Comparison of ENCODE assay signal across 12 mouse cellular contexts in the genomic region with DNA sequence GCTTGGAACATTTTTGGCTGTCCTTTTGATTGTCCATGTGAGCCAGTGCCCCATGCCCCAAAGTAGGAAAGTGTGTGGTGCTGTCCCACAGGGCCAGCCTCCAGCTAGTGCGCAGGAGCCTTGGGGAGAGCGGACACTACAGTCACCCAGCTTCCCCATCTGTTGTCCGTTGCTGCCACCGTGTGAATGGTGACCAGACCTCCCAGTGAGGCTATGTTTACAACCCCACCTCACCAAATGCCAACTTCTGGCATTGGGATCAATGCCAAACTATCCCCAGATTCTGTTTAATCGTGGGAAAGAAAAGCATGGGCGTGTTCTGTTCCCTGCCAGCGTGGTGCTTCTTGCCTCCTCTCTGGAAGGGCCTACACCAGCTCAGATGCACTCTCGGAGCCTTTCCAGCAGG. TPM values are rescaled to one million over a fixed set of nuclear protein-coding genes. Genes with fewer than 3 reads are reported as not detected.
DNase-seq lines count a peak whose midpoint lies in the region; ATAC-seq lines count a peak whose summit lies in the region.
"Had no signal": no experiment of that assay in that cellular context is flagged by ENCODE, and none has a peak within 500 bp of the region (broad histone marks: within the 10 kb centered on the region; RNA-seq: fewer than 3 reads in every experiment).

No protein-coding gene starts in this region.

- DNase-seq in right cerebral cortex, adult 18-20 months = peak; percentile 34
- no peak for DNase-seq in right cerebral cortex, postnatal 36 days (ENCODE audit: low spot score in 2 of 2)
- peak; percentile 59 to 76 for DNase-seq in cerebellum, postnatal 10 days
- no peak for DNase-seq in heart, adult 8-10 months (ENCODE audit: low spot score)

- ATAC-seq in hindbrain, embryonic 15.5 days (ENCODE audit: low FRiP score, low read depth) = peak; percentile 73; the same call in 1 of the 2 replicates
- ATAC-seq in hindbrain, embryonic 12.5 days (ENCODE audit: low FRiP score) = no peak
- ATAC-seq in neural tube, embryonic 15.5 days (ENCODE audit: low FRiP score) = peak; percentile 56; the same call in 1 of the 2 replicates
- no peak for ATAC-seq in kidney, embryonic 15.5 days (replicated peaks; ENCODE audit: low FRiP score)

- 62% methylated on average over 8 of the region's 8 CpGs for WGBS in hindbrain, embryonic 15.5 days
- WGBS in hindbrain, embryonic 12.5 days = 72% methylated on average over 8 of the region's 8 CpGs
- WGBS in neural tube, embryonic 15.5 days = 58% methylated on average over 8 of the region's 8 CpGs
- 72% methylated on average over 8 of the region's 8 CpGs for WGBS in kidney, embryonic 15.5 days

- no peaks in the 10 kb centered on the region for H3K9me3 ChIP-seq in hindbrain, embryonic 15.5 days
- H3K9me3 ChIP-seq in hindbrain, embryonic 12.5 days (replicated peaks) = no peaks in the 10 kb centered on the region
- no peaks in the 10 kb centered on the region for H3K9me3 ChIP-seq in neural tube, embryonic 15.5 days (replicated peaks)
- H3K9me3 ChIP-seq in kidney, embryonic 15.5 days (replicated peaks) = no peaks in the 10 kb centered on the region
- H3K9me3 ChIP-seq: heart, embryonic 15.5 days had no signal

- peaks cover 3% of the 10 kb centered on the region; the same call in 1 of the 2 replicates for H3K4me1 ChIP-seq in hindbrain, embryonic 15.5 days (replicated peaks)
- no peaks in the 10 kb centered on the region for H3K4me1 ChIP-seq in hindbrain, embryonic 12.5 days
- no peaks in the 10 kb centered on the region for H3K4me1 ChIP-seq in neural tube, embryonic 15.5 days
- H3K4me1 ChIP-seq in kidney, embryonic 15.5 days = no peaks in the 10 kb centered on the region

- H3K27me3 ChIP-seq in hindbrain, embryonic 15.5 days = no peaks in the 10 kb centered on the region
- no peaks in the 10 kb centered on the region for H3K27me3 ChIP-seq in hindbrain, embryonic 12.5 days
- no peaks in the 10 kb centered on the region for H3K27me3 ChIP-seq in neural tube, embryonic 15.5 days (replicated peaks)
- no peaks in the 10 kb centered on the region for H3K27me3 ChIP-seq in kidney, embryonic 15.5 days
- H3K27me3 ChIP-seq: heart, embryonic 15.5 days had no signal

- H3K27ac ChIP-seq in hindbrain, embryonic 15.5 days (replicated peaks) = no peak overlapping the region
- H3K27ac ChIP-seq in hindbrain, embryonic 12.5 days = no peak overlapping the region
- H3K27ac ChIP-seq in neural tube, embryonic 15.5 days (replicated peaks) = no peak overlapping the region
- no peak overlapping the region for H3K27ac ChIP-seq in kidney, embryonic 15.5 days
- H3K27ac ChIP-seq: heart, embryonic 15.5 days; liver, embryonic 14.5 days had no signal

- H3K36me3 ChIP-seq in hindbrain, embryonic 15.5 days = peaks cover 7% of the 10 kb centered on the region; the same call in 1 of the 2 replicates
- H3K36me3 ChIP-seq in hindbrain, embryonic 12.5 days = 0 out of 2 replicates have a peak, but pooled peaks cover 3% of the 10 kb centered on the region
- H3K36me3 ChIP-seq in neural tube, embryonic 15.5 days = peaks cover 20% of the 10 kb centered on the region
- H3K36me3 ChIP-seq in kidney, embryonic 15.5 days = no peaks in the 10 kb centered on the region
- H3K36me3 ChIP-seq: heart, embryonic 15.5 days had no signal

- no peak overlapping the region for H3K4me3 ChIP-seq in hindbrain, embryonic 15.5 days
- H3K4me3 ChIP-seq in hindbrain, embryonic 12.5 days = no peak overlapping the region
- no peak overlapping the region for H3K4me3 ChIP-seq in neural tube, embryonic 15.5 days (replicated peaks)
- H3K4me3 ChIP-seq in kidney, embryonic 15.5 days (replicated peaks) = no peak overlapping the region
- H3K4me3 ChIP-seq: heart, embryonic 15.5 days had no signal

- H3K9ac ChIP-seq in hindbrain, embryonic 15.5 days = no peak overlapping the region
- no peak overlapping the region for H3K9ac ChIP-seq in hindbrain, embryonic 12.5 days
- H3K9ac ChIP-seq in neural tube, embryonic 15.5 days (replicated peaks) = no peak overlapping the region
- H3K9ac ChIP-seq in kidney, embryonic 15.5 days = no peak overlapping the region
- H3K9ac ChIP-seq: heart, embryonic 15.5 days; liver, embryonic 14.5 days had no signal

- no peak overlapping the region for H3K4me2 ChIP-seq in hindbrain, embryonic 15.5 days
- H3K4me2 ChIP-seq in hindbrain, embryonic 12.5 days (replicated peaks) = no peak overlapping the region
- no peak overlapping the region for H3K4me2 ChIP-seq in neural tube, embryonic 15.5 days
- H3K4me2 ChIP-seq in kidney, embryonic 15.5 days = no peak overlapping the region
- H3K4me2 ChIP-seq: heart, embryonic 15.5 days had no signal

RNA-seq across cellular contexts. Expression of a gene that starts 41.1 kb away (rescaled TPM):
- 0.14 and 0.39 TPM in 2 replicates for polyA plus RNA-seq in hindbrain, embryonic 15.5 days (2015; fragmentation: Nextera tagmentation; extraction: Ambion mirVana)
- polyA plus RNA-seq in hindbrain, embryonic 12.5 days (2016; fragmentation: Nextera tagmentation; extraction: Ambion mirVana) = 0.27 TPM in 1 of 2 replicates, not detected in the other
- polyA plus RNA-seq in neural tube, embryonic 15.5 days (2015; fragmentation: Nextera tagmentation; extraction: Ambion mirVana) = 0.27 TPM in 2 replicates
- not detected for total RNA-seq in heart, adult 8-10 months (2022)
- polyA plus RNA-seq in kidney, embryonic 15.5 days (2015; fragmentation: Nextera tagmentation; extraction: Ambion mirVana) = 0.14 TPM in 1 of 2 replicates, not detected in the other
- total RNA-seq: common myeloid progenitor, adult 5-6 weeks; MEL had no signal
- polyA plus RNA-seq: heart, embryonic 15.5 days; liver, embryonic 14.5 days had no signal

RNA-seq across cellular contexts. Expression of a gene that starts 52.3 kb away (rescaled TPM):
- 51.3 and 61.8 TPM in 2 replicates for polyA plus RNA-seq in hindbrain, embryonic 15.5 days (2015; fragmentation: Nextera tagmentation; extraction: Ambion mirVana)
- 11.8 and 12.4 TPM in 2 replicates for polyA plus RNA-seq in hindbrain, embryonic 12.5 days (2016; fragmentation: Nextera tagmentation; extraction: Ambion mirVana)
- polyA plus RNA-seq in neural tube, embryonic 15.5 days (2015; fragmentation: Nextera tagmentation; extraction: Ambion mirVana) = 58.4 and 71.2 TPM in 2 replicates
- 1 to 10 TPM; 3.6 to 5.0 (median 3.7) TPM for total RNA-seq in heart, adult 8-10 months (2022)
- polyA plus RNA-seq in kidney, embryonic 15.5 days (2015; fragmentation: Nextera tagmentation; extraction: Ambion mirVana) = 7.4 and 8.4 TPM in 2 replicates
- total RNA-seq: common myeloid progenitor, adult 5-6 weeks; MEL had no signal

RNA-seq across cellular contexts. Expression of a gene that starts 55.7 kb away (rescaled TPM):
- polyA plus RNA-seq in hindbrain, embryonic 15.5 days (2015; fragmentation: Nextera tagmentation; extraction: Ambion mirVana) = 0.14 TPM in 1 of 2 replicates, not detected in the other
- not detected in 2 replicates for polyA plus RNA-seq in hindbrain, embryonic 12.5 days (2016; fragmentation: Nextera tagmentation; extraction: Ambion mirVana)
- polyA plus RNA-seq in neural tube, embryonic 15.5 days (2015; fragmentation: Nextera tagmentation; extraction: Ambion mirVana) = not detected in 2 replicates
- not detected for total RNA-seq in heart, adult 8-10 months (2022)
- not detected in 2 replicates for polyA plus RNA-seq in kidney, embryonic 15.5 days (2015; fragmentation: Nextera tagmentation; extraction: Ambion mirVana)
- total RNA-seq: common myeloid progenitor, adult 5-6 weeks; MEL had no signal
- polyA plus RNA-seq: heart, embryonic 15.5 days; liver, embryonic 14.5 days had no signal

Comparison
In these comparisons a context has a peak if more than half of its experiments do, and no peak if none do; other contexts are left out.
1. ATAC-seq: peak in hindbrain, embryonic 15.5 days (single experiment) and neural tube, embryonic 15.5 days (single experiment); none in hindbrain, embryonic 12.5 days (single experiment) and kidney, embryonic 15.5 days (single experiment).
2. DNase-seq: peak in right cerebral cortex, adult 18-20 months (single experiment) and cerebellum, postnatal 10 days (2 of 2); none in right cerebral cortex, postnatal 36 days (0 of 2) and heart, adult 8-10 months (single experiment).